In genomic region chr7:134187946-134188345, GRCm38 (mm10) we compare ENCODE assay signal across 27 mouse cellular contexts. TPM values are rescaled to one million over a fixed set of nuclear protein-coding genes. Genes with fewer than 3 reads are reported as not detected.
"Had no signal": no experiment of that assay in that cellular context is flagged by ENCODE, and none has a peak within 500 bp of the region (broad histone marks: within the 10 kb centered on the region; RNA-seq: fewer than 3 reads in every experiment).

No protein-coding gene starts in this region.

- ATAC-seq: forebrain, embryonic 13.5 days; forebrain, embryonic 14.5 days; forebrain, embryonic 15.5 days; forebrain, embryonic 16.5 days; forebrain, postnatal 0 days had no signal

- DNase-seq: cerebellum, adult 2 months; cerebellum, adult 8-10 months; cerebellum, adult 9-10 months; cerebellum, adult 9-11 months; cerebellum, postnatal 14 days; cerebellum, postnatal 25 days; cerebellum, postnatal 36 days; embryo, embryonic 11 days; forebrain, postnatal 0 days; gastrocnemius, adult 2 months; gastrocnemius, postnatal 10 days; gastrocnemius, postnatal 14 days; gastrocnemius, postnatal 25 days; gastrocnemius, postnatal 36 days; heart, adult 11 months had no signal

- H3K27ac ChIP-seq: embryonic facial prominence, embryonic 10.5 days; embryonic facial prominence, embryonic 12.5 days; embryonic facial prominence, embryonic 13.5 days; embryonic facial prominence, embryonic 15.5 days; forebrain, embryonic 10.5 days; forebrain, embryonic 12.5 days; forebrain, embryonic 13.5 days; forebrain, embryonic 15.5 days; gastrocnemius, adult 2 months had no signal

- H3K4me3 ChIP-seq: embryonic facial prominence, embryonic 10.5 days; embryonic facial prominence, embryonic 12.5 days; embryonic facial prominence, embryonic 13.5 days; embryonic facial prominence, embryonic 15.5 days; erythroblast, embryonic 14.5 days; forebrain, embryonic 10.5 days; forebrain, embryonic 12.5 days; forebrain, embryonic 13.5 days; forebrain, embryonic 15.5 days; gastrocnemius, adult 2 months had no signal

- H3K9me3 ChIP-seq: embryonic facial prominence, embryonic 10.5 days; embryonic facial prominence, embryonic 13.5 days; embryonic facial prominence, embryonic 15.5 days; forebrain, embryonic 12.5 days; forebrain, embryonic 13.5 days; forebrain, embryonic 15.5 days had no signal

- H3K36me3 ChIP-seq: embryonic facial prominence, embryonic 10.5 days; embryonic facial prominence, embryonic 12.5 days; embryonic facial prominence, embryonic 13.5 days; embryonic facial prominence, embryonic 15.5 days; forebrain, embryonic 10.5 days; forebrain, embryonic 12.5 days; forebrain, embryonic 15.5 days had no signal

- H3K27me3 ChIP-seq: embryonic facial prominence, embryonic 12.5 days; embryonic facial prominence, embryonic 13.5 days; embryonic facial prominence, embryonic 15.5 days; forebrain, embryonic 12.5 days; forebrain, embryonic 13.5 days; forebrain, embryonic 15.5 days had no signal

- H3K4me1 ChIP-seq: embryonic facial prominence, embryonic 10.5 days; embryonic facial prominence, embryonic 12.5 days; forebrain, embryonic 10.5 days; forebrain, embryonic 12.5 days had no signal

- H3K4me2 ChIP-seq: embryonic facial prominence, embryonic 12.5 days; embryonic facial prominence, embryonic 13.5 days; embryonic facial prominence, embryonic 15.5 days; forebrain, embryonic 12.5 days; forebrain, embryonic 13.5 days; forebrain, embryonic 15.5 days had no signal

- H3K9ac ChIP-seq: embryonic facial prominence, embryonic 12.5 days; embryonic facial prominence, embryonic 13.5 days; embryonic facial prominence, embryonic 15.5 days; forebrain, embryonic 12.5 days; forebrain, embryonic 13.5 days; forebrain, embryonic 15.5 days; forebrain, postnatal 0 days had no signal

RNA-seq across cellular contexts. Expression of gene Adam12, which starts 44.0 kb away (rescaled TPM):
- total RNA-seq: granulocyte monocyte progenitor cell, adult 5-6 weeks had no signal
